19 mouse cellular contexts compared by ENCODE assay signal in genomic region chr7:82338121-82338520, GRCm38 (mm10). TPM values are rescaled to one million over a fixed set of nuclear protein-coding genes. Genes with fewer than 3 reads are reported as not detected.
DNase-seq lines count a peak whose midpoint lies in the region; ATAC-seq and TF ChIP-seq lines count a peak whose summit lies in the region.
"Had no signal": no experiment of that assay in that cellular context is flagged by ENCODE, and none has a peak within 500 bp of the region (broad histone marks: within the 10 kb centered on the region; RNA-seq: fewer than 3 reads in every experiment).

No protein-coding gene starts in this region.

- peaks cover 7% of the 10 kb centered on the region for H3K27me3 ChIP-seq in Patski
- peaks cover 56% of the 10 kb centered on the region for H3K27me3 ChIP-seq in embryonic facial prominence, embryonic 14.5 days (replicated peaks; ENCODE audit: control insufficient read depth, insufficient read depth, low read length)
- H3K27me3 ChIP-seq in stomach, embryonic 15.5 days (replicated peaks): peaks cover 53% of the 10 kb centered on the region
- H3K27me3 ChIP-seq in kidney, adult 2 months (replicated peaks; ENCODE audit: control insufficient read depth, insufficient read depth, low read length): no peaks in the 10 kb centered on the region
- H3K27me3 ChIP-seq: CH12.LX had no signal

- ATAC-seq in Patski: no peak
- peak; percentile 50 for ATAC-seq in embryonic facial prominence, embryonic 14.5 days (ENCODE audit: low read depth)
- peak; percentile 28; the same call in 1 of the 2 replicates for ATAC-seq in stomach, embryonic 15.5 days (ENCODE audit: insufficient read depth, low FRiP score, low read depth)
- ATAC-seq: forebrain, embryonic 15.5 days; intestine, embryonic 16.5 days had no signal

- 61% methylated on average over 9 of the region's 9 CpGs for WGBS in embryonic facial prominence, embryonic 14.5 days
- WGBS in stomach, embryonic 15.5 days: 50% methylated on average over 9 of the region's 9 CpGs
- 66% methylated on average over 9 of the region's 9 CpGs for WGBS in kidney, adult 2 months

- 0 out of 2 replicates have a peak, but pooled peaks cover 9% of the 10 kb centered on the region for H3K4me1 ChIP-seq in embryonic facial prominence, embryonic 14.5 days (ENCODE audit: control insufficient read depth, insufficient read depth, low read length)
- H3K4me1 ChIP-seq in stomach, embryonic 15.5 days: peaks cover 18% of the 10 kb centered on the region
- H3K4me1 ChIP-seq in kidney, adult 2 months (ENCODE audit: control insufficient read depth, insufficient read depth, low read length): no peaks in the 10 kb centered on the region

- TF ChIP-seq POLR2A in kidney, adult 2 months (IDR thresholded peaks at IDR 0.05; ENCODE audit: low read depth, low read length): no peak

- no peak for TF ChIP-seq CTCF in Patski (IDR thresholded peaks at IDR 0.05)
- TF ChIP-seq CTCF in kidney, adult 2 months (conservative IDR thresholded peaks at IDR 0.05; ENCODE audit: insufficient read depth, insufficient read length, low read depth, low read length): no peak

- peak; percentile 64 for DNase-seq in heart, adult 11 months
- no peak for DNase-seq in heart, adult 18-20 months
- DNase-seq in Patski (ENCODE audit: low read depth, low spot score) (peak; percentile 55), adipocyte (ENCODE audit: low spot score) (no peak)
- DNase-seq in embryonic facial prominence, embryonic 14.5 days (ENCODE audit: low spot score): peak; percentile 86
- DNase-seq in kidney, adult 2 months: no peak
- DNase-seq: adrenal gland, postnatal 10 days; cerebellum, adult 11 months; cerebellum, adult 9-10 months; cerebellum, postnatal 25 days; gastrocnemius, postnatal 14 days; heart, adult 2 months; heart, postnatal 36 days had no signal

- no peaks in the 10 kb centered on the region for H3K36me3 ChIP-seq in embryonic facial prominence, embryonic 14.5 days (ENCODE audit: control insufficient read depth, insufficient read depth, low read length)
- H3K36me3 ChIP-seq in stomach, embryonic 15.5 days: no peaks in the 10 kb centered on the region
- H3K36me3 ChIP-seq in kidney, adult 2 months (ENCODE audit: control insufficient read depth, insufficient read depth, low read length): no peaks in the 10 kb centered on the region
- H3K36me3 ChIP-seq: forebrain, embryonic 15.5 days; heart, embryonic 13.5 days; hindbrain, embryonic 15.5 days had no signal

- CTCF ChIA-PET in Patski (lab: Charles Lee): interaction anchor here (1.6 kb wide), 1 partner anchor 85 kb away, joined by 4 read pairs; no protein-coding TSS in a partner anchor

- no peak overlapping the region for H3K4me2 ChIP-seq in embryonic facial prominence, embryonic 14.5 days (ENCODE audit: low read depth, low read length)
- H3K4me2 ChIP-seq in stomach, embryonic 15.5 days: no peak overlapping the region
- H3K4me2 ChIP-seq: forebrain, embryonic 15.5 days; heart, embryonic 13.5 days; hindbrain, embryonic 15.5 days had no signal

- no peak overlapping the region for H3K9ac ChIP-seq in embryonic facial prominence, embryonic 14.5 days (ENCODE audit: low read depth, low read length)
- H3K9ac ChIP-seq in stomach, embryonic 15.5 days: no peak overlapping the region
- H3K9ac ChIP-seq: forebrain, embryonic 15.5 days; heart, embryonic 13.5 days; hindbrain, embryonic 15.5 days had no signal

- in situ Hi-C loops in Patski (cut with MboI; ENCODE audit: low pct_unique_long_range_greater_than_20kb): loop anchor here (10.0 kb wide), 2 partner anchors 167 to 277 kb away; no protein-coding TSS in a partner anchor

- H3K27ac ChIP-seq in embryonic facial prominence, embryonic 14.5 days (replicated peaks; ENCODE audit: low read depth, low read length): no peak overlapping the region
- no peak overlapping the region for H3K27ac ChIP-seq in stomach, embryonic 15.5 days
- no peak overlapping the region for H3K27ac ChIP-seq in kidney, adult 2 months (ENCODE audit: insufficient read depth, low read depth, low read length)
- H3K27ac ChIP-seq: forebrain, embryonic 15.5 days; heart, adult 2 months; heart, embryonic 13.5 days; hindbrain, embryonic 15.5 days had no signal

- no peaks in the 10 kb centered on the region for H3K9me3 ChIP-seq in embryonic facial prominence, embryonic 14.5 days (ENCODE audit: control insufficient read depth, low read length)
- no peaks in the 10 kb centered on the region for H3K9me3 ChIP-seq in stomach, embryonic 15.5 days
- H3K9me3 ChIP-seq: forebrain, embryonic 15.5 days; heart, embryonic 13.5 days; hindbrain, embryonic 15.5 days had no signal

- no peak overlapping the region for H3K4me3 ChIP-seq in embryonic facial prominence, embryonic 14.5 days (ENCODE audit: low read depth, low read length)
- H3K4me3 ChIP-seq in stomach, embryonic 15.5 days (replicated peaks): no peak overlapping the region
- H3K4me3 ChIP-seq in kidney, adult 2 months (ENCODE audit: insufficient read depth, low read depth, low read length): no peak overlapping the region
- H3K4me3 ChIP-seq: forebrain, embryonic 15.5 days; heart, adult 2 months; heart, embryonic 13.5 days; hindbrain, embryonic 15.5 days had no signal

- POLR2A ChIA-PET in Patski (lab: Charles Lee): interaction anchor here (1.2 kb wide), 1 partner anchor 10 kb away, joined by 3 read pairs; no protein-coding TSS in a partner anchor

RNA-seq across cellular contexts. Expression of gene Adamtsl3, which starts 2.6 kb away (rescaled TPM):
- 1 to 10 TPM; 6.0 to 6.4 TPM for total RNA-seq in heart, adult 18-20 months (2021)
- 4.4 TPM for polyA plus RNA-seq in Patski (2021)
- polyA plus RNA-seq in embryonic facial prominence, embryonic 14.5 days (2014; fragmentation: Nextera tagmentation; extraction: Ambion mirVana): 4.8 and 6.4 TPM in 2 replicates
- polyA plus RNA-seq in stomach, embryonic 15.5 days (2015; fragmentation: Nextera tagmentation; extraction: Ambion mirVana): 1.1 and 1.3 TPM in 2 replicates
- 0.41 and 0.45 TPM in 2 replicates for polyA plus RNA-seq in kidney, adult 2 months (2012; rRNA removed)
- total RNA-seq: CH12.LX had no signal

Comparison
In these comparisons a context has a peak if more than half of its experiments do, and no peak if none do; other contexts are left out.
1. DNase-seq: peak in heart, adult 11 months (single experiment), Patski (single experiment) and embryonic facial prominence, embryonic 14.5 days (single experiment); none in heart, adult 18-20 months (0 of 2), adipocyte (single experiment) and kidney, adult 2 months (single experiment).